Mouse (Mus musculus) liver, embryonic 11.5 days (tissue): ENCODE measurements around the gene Myt1. TPM values are rescaled to one million over a fixed set of nuclear protein-coding genes. Genes with fewer than 3 reads are reported as not detected.

Source experiments
- ATAC-seq: fragments of 200-750 bp; cut with Nextera tagmentation; replicated peaks from 2 replicates; pipeline ENCODE4 v1.8.0; 2017; ENCODE audit warnings: moderate number of reproducible peaks, mild to moderate bottlenecking, moderate TSS enrichment, moderate library complexity; ENCODE audit not compliant: low FRiP score
- DNase-seq: peaks from one replicate; pipeline ENCODE4 v3.0.0-alpha.2; 2017; ENCODE audit warnings: low spot score
- H3K27ac ChIP-seq: fragments of 300-500 bp; sonication (generic); 2 replicates; pipeline ENCODE4 v1.5.1; 2014; ENCODE audit warnings: mild to moderate bottlenecking, low read depth, low read length, control low read depth
- H3K27me3 ChIP-seq: fragments of 300-500 bp; sonication (generic); replicated peaks from 2 replicates; pipeline ENCODE4 v1.6.1; 2014; ENCODE audit warnings: low read length, mixed read lengths; ENCODE audit not compliant: control insufficient read depth, insufficient read depth
- H3K36me3 ChIP-seq: fragments of 300-500 bp; sonication (generic); 2 replicates; pipeline ENCODE4 v1.6.1; 2014; ENCODE audit warnings: mild to moderate bottlenecking, low read length, moderate library complexity, mixed read lengths; ENCODE audit not compliant: control insufficient read depth, insufficient read depth
- H3K4me1 ChIP-seq: fragments of 300-500 bp; sonication (generic); replicated peaks from 2 replicates; pipeline ENCODE4 v1.6.1; 2014; ENCODE audit warnings: low read length, mixed read lengths; ENCODE audit not compliant: control insufficient read depth, insufficient read depth
- H3K4me2 ChIP-seq: fragments of 300-500 bp; sonication (generic); 2 replicates; pipeline ENCODE4 v1.6.1; 2014; ENCODE audit warnings: mild to moderate bottlenecking, control low read depth, moderate library complexity
- H3K4me3 ChIP-seq: fragments of 300-500 bp; sonication (generic); 2 replicates; pipeline ENCODE4 v1.5.1; 2014; ENCODE audit warnings: low read depth, low read length, control low read depth
- H3K9ac ChIP-seq: fragments of 300-500 bp; sonication (generic); 2 replicates; pipeline ENCODE4 v1.6.1; 2014; ENCODE audit warnings: low read depth, low read length, control low read depth
- H3K9me3 ChIP-seq: fragments of 300-500 bp; sonication (generic); 2 replicates; pipeline ENCODE4 v1.6.1; 2016; ENCODE audit warnings: low read length, inconsistent platforms, mixed read lengths; ENCODE audit not compliant: control insufficient read depth
- WGBS: fragments of 180-500 bp; shearing (Covaris S2); extraction: QIAGEN DNeasy Blood & Tissue Kit; methylation state at CpG from one replicate; pipeline ENCODE4 v1.1.7; 2014; 5-methylcytosine and 5-hydroxymethylcytosine counted together
- polyA plus RNA-seq: library from polyadenylated mRNA; unstranded; fragments of >200 nt; fragmentation: Nextera tagmentation; extraction: Ambion mirVana; gene quantifications from 2 replicates; pipeline ENCODE4 v1.2.1, GENCODE M21; 2014

Gene Myt1
- polyA plus RNA-seq, 1 experiment from 2014 or later, result 0.03 TPM

DNA sequence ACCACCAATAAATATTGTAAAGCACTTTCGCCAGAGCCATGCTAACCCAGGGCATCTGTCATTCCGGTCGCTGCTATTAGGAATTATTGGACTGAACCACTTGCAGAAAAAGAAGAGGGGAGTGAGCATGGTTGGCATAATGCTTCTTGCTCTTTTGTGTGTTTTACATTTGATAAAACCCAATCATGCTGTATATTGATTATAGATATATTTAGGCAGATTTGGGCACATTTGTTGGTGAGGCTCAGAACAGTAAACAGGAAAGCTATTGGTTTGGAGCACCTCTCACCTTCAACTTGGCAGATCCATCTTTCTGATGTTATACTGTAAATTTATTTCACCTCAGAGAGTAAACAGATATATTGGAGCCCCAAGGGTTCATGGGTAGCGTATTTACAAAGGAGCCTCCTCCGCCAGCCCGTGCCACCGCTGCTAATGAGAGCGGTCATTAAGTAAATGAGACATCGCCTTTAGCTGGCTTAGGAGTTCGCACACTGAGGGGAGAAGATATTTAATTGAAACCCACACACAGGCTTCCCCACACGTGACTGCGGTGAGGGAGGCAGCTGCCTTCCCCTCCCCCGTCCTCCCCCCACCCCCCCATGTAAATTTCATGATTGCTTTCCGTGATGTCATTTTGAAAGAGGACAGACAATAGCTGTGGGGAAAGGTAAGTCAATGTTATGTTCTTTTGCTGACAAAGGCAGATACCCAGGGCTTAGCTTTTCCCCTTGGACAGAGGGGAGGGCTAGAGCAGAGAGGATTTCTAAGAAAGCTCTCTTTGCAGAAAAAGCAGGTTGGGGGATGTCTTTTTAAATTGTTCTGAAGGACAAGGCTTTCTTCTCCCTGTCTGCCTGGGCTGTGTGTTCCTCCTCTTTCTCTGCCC is 3.8 kb downstream of the Myt1 start:
- Histone ChIP-seq H3K36me3 (no peaks in the 10 kb centered on the region), H3K9ac (no peak overlapping the region), H3K4me1 (no peaks in the 10 kb centered on the region), H3K9me3 (no peaks in the 10 kb centered on the region), H3K4me3 (no peak overlapping the region), H3K4me2 (no peak overlapping the region), H3K27me3 (peaks cover 12% of the 10 kb centered on the region; the same call in 1 of the 2 replicates), H3K27ac (no peak overlapping the region)
- 64% methylated on average over 14 of the region's 14 CpGs for WGBS
- ATAC-seq (no peak), DNase-seq (no peak)

DNA sequence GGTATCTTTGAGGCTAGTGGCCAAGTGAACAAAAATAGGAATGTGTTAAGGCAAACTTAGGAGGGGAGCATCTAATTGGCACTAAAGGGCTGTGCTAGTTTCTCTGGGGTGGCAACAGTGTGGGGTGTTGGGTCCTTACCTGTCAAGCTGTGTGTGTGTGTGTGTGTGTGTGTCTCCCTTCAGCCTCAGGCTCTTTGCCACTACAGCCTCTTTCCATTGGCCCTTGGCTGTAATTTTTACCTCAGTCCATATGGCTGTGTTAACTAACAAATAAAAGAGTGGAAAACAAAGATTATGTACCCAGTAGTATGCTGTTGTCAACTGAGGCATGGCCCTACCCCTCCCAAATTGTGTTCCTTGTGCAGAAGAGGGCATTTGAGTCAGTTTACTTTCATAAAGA is 5.3 kb downstream of the Myt1 start:
- Histone ChIP-seq H3K27me3 (peaks cover 6% of the 10 kb centered on the region; the same call in 1 of the 2 replicates), H3K4me1 (no peaks in the 10 kb centered on the region), H3K36me3 (no peaks in the 10 kb centered on the region), H3K4me2 (no peak overlapping the region), H3K27ac (no peak overlapping the region), H3K4me3 (no peak overlapping the region), H3K9me3 (no peaks in the 10 kb centered on the region), H3K9ac (no peak overlapping the region)
- no peak for DNase-seq
- no peak for ATAC-seq

DNA sequence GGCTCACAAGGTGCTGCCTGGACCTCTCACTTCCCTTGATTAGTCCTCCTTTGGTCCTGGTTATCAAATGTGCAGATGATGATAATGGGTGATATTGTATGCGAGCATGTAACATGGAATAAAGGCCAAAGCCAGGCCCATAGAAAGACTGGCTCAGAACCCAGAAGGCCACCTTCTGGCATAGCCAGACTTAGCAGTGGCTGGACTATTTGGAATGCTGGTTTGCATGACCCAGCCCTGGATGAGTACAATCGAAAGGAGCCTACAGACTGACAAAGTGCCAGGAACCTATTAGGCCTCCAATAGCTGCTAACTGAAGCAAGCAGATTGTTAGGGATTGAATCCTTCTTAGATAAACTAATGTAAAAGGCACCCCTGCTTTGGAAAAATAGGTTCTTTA is 6.3 kb downstream of the Myt1 start:
- Histone ChIP-seq H3K4me2 (no peak overlapping the region), H3K36me3 (no peaks in the 10 kb centered on the region), H3K9ac (no peak overlapping the region), H3K9me3 (no peaks in the 10 kb centered on the region), H3K27me3 (no peaks in the 10 kb centered on the region), H3K4me3 (no peak overlapping the region), H3K4me1 (no peaks in the 10 kb centered on the region), H3K27ac (no peak overlapping the region)
- DNase-seq (no peak), ATAC-seq (no peak)
- 85% methylated on average over 2 of the region's 2 CpGs for WGBS

- no peak overlapping the region for H3K27ac ChIP-seq
- ATAC-seq, result no peak
- WGBS, result 64% methylated on average over 2 of the region's 2 CpGs
- H3K9ac ChIP-seq, result no peak overlapping the region
- H3K9me3 ChIP-seq, result no peaks in the 10 kb centered on the region
- H3K36me3 ChIP-seq, result no peaks in the 10 kb centered on the region
- no peak overlapping the region for H3K4me2 ChIP-seq
- DNase-seq, result no peak
- no peaks in the 10 kb centered on the region for H3K27me3 ChIP-seq
- no peak overlapping the region for H3K4me3 ChIP-seq
- no peaks in the 10 kb centered on the region for H3K4me1 ChIP-seq
Observed at GRCm38 (mm10) chr2:181773203-181773602, 10.1 kb downstream of the Myt1 start.

- Histone ChIP-seq H3K27ac (no peak overlapping the region), H3K36me3 (no peaks in the 10 kb centered on the region), H3K27me3 (no peaks in the 10 kb centered on the region), H3K4me2 (no peak overlapping the region), H3K4me3 (no peak overlapping the region), H3K9me3 (no peaks in the 10 kb centered on the region), H3K4me1 (no peaks in the 10 kb centered on the region), H3K9ac (no peak overlapping the region)
- WGBS, result 52% methylated on average over 1 of the region's 1 CpGs
- ATAC-seq (no peak), DNase-seq (no peak)
Observed at GRCm38 (mm10) chr2:181775786-181776185, 12.7 kb downstream of the Myt1 start.

- WGBS, result 46% methylated on average over 2 of the region's 2 CpGs
- no peaks in the 10 kb centered on the region for H3K4me1 ChIP-seq
- no peak overlapping the region for H3K4me2 ChIP-seq
- no peaks in the 10 kb centered on the region for H3K36me3 ChIP-seq
- ATAC-seq, result no peak
- H3K27me3 ChIP-seq, result no peaks in the 10 kb centered on the region
- no peak overlapping the region for H3K27ac ChIP-seq
- no peak for DNase-seq
- no peak overlapping the region for H3K4me3 ChIP-seq
- H3K9ac ChIP-seq, result no peak overlapping the region
- no peaks in the 10 kb centered on the region for H3K9me3 ChIP-seq
Observed at GRCm38 (mm10) chr2:181777715-181778114, 14.6 kb downstream of the Myt1 start.

GRCm38 (mm10) chr2:181781421-181781820 is 18.3 kb downstream of the Myt1 start:
- no peak for DNase-seq

GRCm38 (mm10) chr2:181787852-181788251 is 24.7 kb downstream of the Myt1 start:
- H3K9ac ChIP-seq, result no peak overlapping the region
- no peaks in the 10 kb centered on the region for H3K9me3 ChIP-seq
- H3K4me1 ChIP-seq, result no peaks in the 10 kb centered on the region
- H3K4me3 ChIP-seq, result no peak overlapping the region
- WGBS, result 73% methylated on average over 5 of the region's 5 CpGs
- no peaks in the 10 kb centered on the region for H3K36me3 ChIP-seq
- ATAC-seq (no peak), DNase-seq (no peak)
- no peaks in the 10 kb centered on the region; the same call in 1 of the 2 replicates for H3K27me3 ChIP-seq
- H3K4me2 ChIP-seq, result no peak overlapping the region
- no peak overlapping the region for H3K27ac ChIP-seq

More at GRCm38 (mm10) chr2:181781421-181781820, 18.3 kb downstream of the Myt1 start:
- Histone ChIP-seq H3K36me3 (no peaks in the 10 kb centered on the region), H3K27me3 (no peaks in the 10 kb centered on the region; the same call in 1 of the 2 replicates), H3K9me3 (no peaks in the 10 kb centered on the region), H3K9ac (no peak overlapping the region), H3K4me1 (no peaks in the 10 kb centered on the region), H3K4me3 (no peak overlapping the region), H3K27ac (no peak overlapping the region), H3K4me2 (no peak overlapping the region)
- 61% methylated on average over 1 of the region's 1 CpGs for WGBS
- ATAC-seq, result no peak

DNA sequence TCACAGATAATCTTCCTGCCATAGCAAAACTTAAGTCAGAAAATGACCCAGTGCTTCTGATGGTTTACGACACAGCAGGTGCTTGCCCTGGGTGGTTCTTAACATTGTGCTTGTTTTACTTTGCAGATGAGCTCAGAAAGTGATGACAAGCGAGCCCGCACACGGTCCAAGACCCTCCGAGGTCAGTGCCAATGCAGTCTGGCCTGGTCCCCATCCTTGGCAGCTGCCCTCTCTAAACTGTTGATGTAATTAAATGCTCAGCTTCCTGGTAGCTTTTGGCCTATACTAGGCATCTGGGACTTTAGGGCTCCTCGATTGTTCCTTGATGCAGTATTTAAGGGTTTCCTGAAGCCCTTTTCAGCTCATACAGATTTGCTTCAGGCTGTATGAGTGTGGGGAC is 26.3 kb downstream of the Myt1 start:
- H3K36me3 ChIP-seq, result no peaks in the 10 kb centered on the region

More for the DNA sequence above, 26.3 kb downstream of the Myt1 start:
- Histone ChIP-seq H3K9me3 (no peaks in the 10 kb centered on the region), H3K9ac (no peak overlapping the region), H3K4me1 (no peaks in the 10 kb centered on the region), H3K27me3 (no peaks in the 10 kb centered on the region; the same call in 1 of the 2 replicates), H3K27ac (no peak overlapping the region), H3K4me2 (no peak overlapping the region), H3K4me3 (no peak overlapping the region)
- no peak for DNase-seq
- WGBS, result 74% methylated on average over 6 of the region's 6 CpGs
- ATAC-seq, result no peak
